Mouse (Mus musculus) bone marrow macrophage, adult 2 months (primary cell): ENCODE data around the gene Rsph9. TPM values are rescaled to one million over a fixed set of nuclear protein-coding genes. Genes with fewer than 3 reads are reported as not detected.

ENCODE experiments used
- H3K27ac ChIP-seq: 2 replicates; pipeline ENCODE4 v1.5.1; 2012; ENCODE audit warnings: low read depth, low read length; ENCODE audit not compliant: insufficient read depth
- H3K4me1 ChIP-seq: 2 replicates; pipeline ENCODE4 v1.6.1; 2012; ENCODE audit warnings: low read length; ENCODE audit not compliant: control insufficient read depth, insufficient read depth
- H3K4me3 ChIP-seq: 2 replicates; pipeline ENCODE4 v1.5.1; 2012; ENCODE audit warnings: mild to moderate bottlenecking, low read length, moderate library complexity; ENCODE audit not compliant: insufficient read depth
- CTCF ChIP-seq: IDR thresholded peaks from 2 replicates; pipeline ENCODE4 v1.5.1; 2012; ENCODE audit warnings: low read depth, mild to moderate bottlenecking, low read length, moderate library complexity
- POLR2A ChIP-seq: IDR thresholded peaks from 2 replicates; pipeline ENCODE4 v1.6.1; 2012; ENCODE audit warnings: mild to moderate bottlenecking, low read depth, low read length, borderline replicate concordance
- polyA plus RNA-seq: library from polyadenylated mRNA; stranded (reverse); fragments of >200 nt; gene quantifications from 2 replicates; pipeline ENCODE4 v1.2.4, GENCODE M21; 2012; ENCODE audit not compliant: missing spikeins, insufficient read depth, insufficient read length

Gene Rsph9
- polyA plus RNA-seq, 1 experiment, result 8.6 TPM

DNA sequence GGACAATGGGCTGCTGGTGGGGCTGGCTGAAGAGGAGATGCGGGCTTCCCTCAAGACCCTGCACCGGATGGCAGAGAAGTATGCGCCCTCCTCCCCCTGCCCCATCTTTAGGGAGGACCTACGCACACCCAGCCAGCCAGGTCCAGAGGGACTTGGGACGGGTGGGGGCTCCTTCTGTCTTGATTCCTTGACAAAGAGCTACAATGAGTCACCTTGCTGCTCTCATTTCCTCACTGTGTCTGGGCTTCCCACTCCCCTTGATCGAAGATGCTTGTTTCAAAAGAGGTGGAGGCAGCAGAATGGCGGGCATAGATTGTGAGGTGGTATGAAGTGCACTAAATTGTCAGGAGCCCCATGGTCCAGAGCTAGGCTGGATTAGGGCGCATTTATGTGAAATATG lies 20.3 kb upstream of the Rsph9 start:
- no peak for TF ChIP-seq POLR2A
- no peak for TF ChIP-seq CTCF
- no peak overlapping the region for H3K4me3 ChIP-seq
- peaks cover 17% of the 10 kb centered on the region for H3K4me1 ChIP-seq
- H3K27ac ChIP-seq, result no peak overlapping the region

DNA sequence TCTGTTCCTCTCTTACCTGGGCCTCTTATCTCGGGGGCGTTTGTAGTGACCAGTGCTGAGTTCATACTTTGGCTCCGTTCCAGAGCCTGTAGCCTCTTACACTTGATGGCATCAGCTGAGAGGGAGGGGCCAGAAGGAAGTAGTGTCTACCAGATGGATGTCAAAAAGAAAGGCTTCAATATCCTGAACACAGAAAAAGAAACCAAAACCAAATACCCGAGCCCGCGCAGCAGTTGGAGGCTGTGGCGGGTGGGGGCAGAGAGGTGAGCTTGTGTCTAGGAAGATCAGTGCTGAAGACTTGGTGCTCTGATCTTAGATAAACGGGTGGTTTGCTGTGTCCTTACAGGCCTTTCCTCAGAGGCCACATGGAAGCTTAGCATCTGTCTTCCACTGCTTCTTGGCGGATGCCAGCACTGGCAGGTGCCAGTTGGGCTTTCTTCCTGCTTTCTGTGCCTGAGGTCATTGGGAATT lies 19.0 kb upstream of the Rsph9 start:
- H3K27ac ChIP-seq, result peak overlapping the region; percentile 49
- peaks cover 20% of the 10 kb centered on the region for H3K4me1 ChIP-seq
- TF ChIP-seq CTCF (no peak), POLR2A (no peak)
- peak overlapping the region; percentile 51 for H3K4me3 ChIP-seq

DNA sequence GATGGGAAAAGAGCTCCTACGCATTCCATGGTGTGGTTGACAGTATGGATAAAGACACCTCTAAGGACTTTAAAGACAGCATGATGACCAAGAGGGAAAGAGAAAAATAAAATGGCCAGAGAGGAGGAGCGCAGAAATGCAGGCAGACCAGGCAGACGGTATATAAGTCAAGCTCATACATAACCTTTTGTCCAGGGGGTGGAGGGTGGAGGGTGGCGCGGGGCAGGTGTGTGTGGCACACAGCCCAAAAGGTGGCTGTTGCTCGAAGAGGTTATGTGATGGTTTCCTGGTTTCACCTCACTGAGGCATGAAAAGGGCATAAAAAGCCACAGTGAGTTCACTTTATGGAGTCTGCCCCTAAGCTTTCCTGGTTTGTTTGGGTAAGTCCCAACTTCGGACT lies 18.5 kb upstream of the Rsph9 start:
- 0 out of 2 replicates have a peak overlapping the region, but pooled peaks have one; percentile 49 for H3K27ac ChIP-seq
- peaks cover 20% of the 10 kb centered on the region for H3K4me1 ChIP-seq
- peak overlapping the region; percentile 51 for H3K4me3 ChIP-seq
- no peak for TF ChIP-seq POLR2A
- no peak for TF ChIP-seq CTCF

DNA sequence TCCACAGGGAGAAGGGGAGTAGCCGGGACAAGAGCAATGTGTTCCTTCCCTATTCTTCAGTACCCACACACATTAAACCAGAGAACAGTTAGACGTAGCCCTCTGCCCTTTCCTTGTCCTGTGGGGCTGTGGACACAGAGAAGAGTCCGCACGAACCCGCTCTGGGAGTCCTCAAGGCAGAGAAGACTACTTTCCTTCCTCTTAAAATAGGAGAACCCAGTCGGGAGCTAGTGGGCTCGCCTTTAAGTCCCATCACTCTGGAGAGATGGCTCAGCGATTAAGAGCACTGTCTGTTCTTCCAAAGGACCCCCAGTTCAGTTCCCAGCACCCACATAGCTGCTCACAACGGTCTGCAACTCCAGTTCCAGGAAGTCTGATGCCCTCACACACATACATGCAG lies 17.7 kb upstream of the Rsph9 start:
- Histone ChIP-seq H3K27ac (peak overlapping the region; percentile 47), H3K4me3 (peak overlapping the region; percentile 89), H3K4me1 (peaks cover 20% of the 10 kb centered on the region)
- no peak for TF ChIP-seq POLR2A
- TF ChIP-seq CTCF, result no peak

DNA sequence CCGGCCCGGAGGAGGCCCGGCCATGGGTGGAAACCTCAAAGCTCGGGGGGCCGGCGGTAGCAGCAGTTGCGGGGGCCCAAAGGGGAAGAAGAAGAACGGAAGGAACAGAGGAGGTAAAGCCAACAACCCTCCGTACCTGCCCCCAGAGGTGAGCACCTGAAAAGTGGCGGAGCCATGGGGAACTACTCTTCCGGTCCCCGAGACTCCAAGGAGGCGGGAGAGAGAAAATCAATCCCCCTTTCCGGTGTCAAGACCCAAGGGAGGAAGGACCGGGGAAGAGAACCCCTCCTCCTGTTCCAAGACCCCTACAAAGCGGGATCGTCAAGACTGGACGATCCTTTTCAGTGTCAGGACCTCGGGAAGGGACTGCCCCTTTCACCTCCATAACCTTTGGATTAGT lies 17.2 kb upstream of the Rsph9 start:
- peak overlapping the region; percentile 47 for H3K27ac ChIP-seq
- H3K4me3 ChIP-seq, result peak overlapping the region; percentile 89
- TF ChIP-seq CTCF (no peak), POLR2A (no peak)
- peaks cover 20% of the 10 kb centered on the region for H3K4me1 ChIP-seq

DNA sequence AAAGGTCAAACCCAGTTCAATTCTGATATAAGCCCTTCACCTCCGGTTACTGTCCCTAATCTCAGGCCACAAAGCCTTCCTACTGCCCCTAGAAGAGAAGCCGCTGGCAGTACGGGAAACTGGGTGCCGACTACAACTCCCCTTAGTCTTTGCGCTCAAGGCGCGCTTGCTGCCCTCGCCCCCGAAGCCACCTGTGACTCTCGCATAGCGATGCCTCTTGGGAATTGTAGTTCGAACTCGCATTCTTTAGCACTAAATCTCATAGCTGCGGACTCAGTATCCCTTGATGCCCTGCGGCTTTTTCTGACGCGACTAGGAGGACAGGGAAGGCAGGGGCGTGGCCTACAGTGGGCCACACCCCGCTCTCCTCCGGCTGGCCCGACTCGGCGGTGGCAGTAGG lies 16.7 kb upstream of the Rsph9 start, which contains the start of gene Gtpbp2:
Gene Gtpbp2, plus strand, starts transcription at position 347 of the 400 bp plus-strand sequence.
- TF ChIP-seq POLR2A, result no peak
- TF ChIP-seq CTCF, result no peak
- peak within 1 kb of the TSS; percentile 63 for H3K27ac ChIP-seq
- peaks cover 20% of the 10 kb centered on the region for H3K4me1 ChIP-seq
- H3K4me3 ChIP-seq, result peak within 1 kb of the TSS; percentile 89

DNA sequence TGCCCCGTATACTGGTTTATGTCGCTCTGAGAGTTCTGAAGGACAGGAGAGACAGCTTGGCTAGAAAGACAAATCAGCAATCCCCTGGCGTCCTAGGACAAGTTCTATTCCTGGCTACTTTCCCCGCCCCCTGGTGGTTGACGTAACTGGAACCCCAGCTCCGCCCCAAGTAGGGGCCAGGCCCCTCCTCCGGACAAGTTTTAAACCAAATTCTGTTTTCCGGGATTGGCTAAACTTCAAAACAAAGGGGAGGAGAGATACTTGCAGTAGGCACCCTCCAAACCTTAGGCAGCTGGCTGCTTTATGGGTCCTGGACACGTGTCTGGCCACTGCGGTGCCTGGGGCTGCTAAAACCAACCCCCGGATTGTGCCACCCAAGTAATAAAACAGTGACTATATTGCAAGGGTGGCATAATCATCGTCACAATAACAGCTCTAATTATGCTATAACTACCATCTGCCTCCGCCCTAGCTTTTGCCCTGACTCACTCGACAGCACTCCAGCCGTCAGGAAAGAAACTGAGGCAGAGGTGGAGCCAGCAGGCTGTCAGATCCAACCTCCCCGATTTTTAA lies 16.2 kb upstream of the Rsph9 start:
- peak overlapping the region; percentile 63 for H3K27ac ChIP-seq
- peaks cover 20% of the 10 kb centered on the region for H3K4me1 ChIP-seq
- no peak for TF ChIP-seq POLR2A
- no peak for TF ChIP-seq CTCF
- H3K4me3 ChIP-seq, result peak overlapping the region; percentile 57

DNA sequence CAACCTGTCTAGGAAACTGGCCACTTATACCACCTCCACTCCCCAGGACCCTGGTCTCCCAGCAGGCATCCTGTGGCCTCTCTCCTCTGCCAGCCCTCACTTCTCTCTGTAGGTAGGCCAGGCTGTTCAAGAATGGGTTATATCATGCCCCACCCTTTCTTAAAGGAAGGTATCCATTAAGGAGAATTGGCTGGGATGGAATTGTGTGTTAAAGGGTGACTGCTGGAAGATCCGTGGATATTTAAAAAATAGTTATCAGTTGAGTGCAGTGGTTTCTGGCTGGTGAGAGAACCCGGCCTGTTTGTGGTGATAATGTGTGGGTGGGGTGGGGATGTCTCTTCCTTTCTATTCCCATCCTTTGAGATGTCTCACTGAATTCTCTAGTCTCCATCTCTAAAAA lies 15.2 kb upstream of the Rsph9 start:
- Histone ChIP-seq H3K27ac (no peak overlapping the region), H3K4me1 (peaks cover 22% of the 10 kb centered on the region), H3K4me3 (no peak overlapping the region)
- TF ChIP-seq POLR2A (no peak), CTCF (no peak)

DNA sequence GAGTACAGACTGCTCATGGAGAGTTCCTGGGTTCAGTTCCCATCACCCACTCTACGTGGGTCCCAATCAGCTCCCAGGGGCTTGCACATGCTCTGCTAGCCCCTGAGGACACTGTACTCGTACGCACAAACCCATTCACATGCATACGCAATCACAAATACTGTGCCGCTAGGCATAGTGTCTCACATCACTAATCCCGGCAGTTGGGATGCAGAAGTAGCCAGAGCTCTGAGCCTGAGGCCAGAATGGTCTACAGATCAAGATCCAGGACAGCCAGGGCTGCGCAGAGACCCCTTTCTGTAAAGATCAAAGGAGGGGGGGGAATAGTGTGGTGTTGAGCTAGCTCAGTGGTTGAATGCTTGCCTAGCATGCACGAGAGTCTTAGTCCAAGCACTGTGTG lies 13.1 kb upstream of the Rsph9 start:
- no peak for TF ChIP-seq POLR2A
- TF ChIP-seq CTCF, result no peak
- Histone ChIP-seq H3K27ac (no peak overlapping the region), H3K4me3 (no peak overlapping the region), H3K4me1 (peaks cover 16% of the 10 kb centered on the region)

DNA sequence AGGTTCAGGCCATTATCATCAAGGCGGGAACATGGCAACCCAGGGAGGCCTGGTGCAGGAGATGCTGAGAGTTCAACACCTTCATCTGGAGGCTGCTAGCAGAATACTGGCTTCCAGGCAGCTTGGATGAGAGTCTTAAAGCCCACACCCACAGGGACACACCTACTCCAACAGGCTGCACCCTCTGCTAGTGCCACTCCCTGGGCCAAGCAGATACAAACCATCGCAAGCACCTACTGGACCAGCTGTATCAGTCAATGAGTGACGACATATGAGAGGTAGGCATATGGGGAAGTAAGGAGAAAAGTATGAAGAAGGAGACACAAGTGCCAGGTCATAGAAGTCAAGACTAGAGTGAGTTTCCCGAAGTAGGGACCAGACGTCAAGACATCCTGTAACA lies 12.7 kb upstream of the Rsph9 start:
- Histone ChIP-seq H3K4me1 (peaks cover 12% of the 10 kb centered on the region), H3K27ac (no peak overlapping the region), H3K4me3 (no peak overlapping the region)
- TF ChIP-seq POLR2A (no peak), CTCF (no peak)
